ENCODE assay signal across 8 mouse cellular contexts in genomic region chr8:57488312-57488765, GRCm38 (mm10). TPM values are rescaled to one million over a fixed set of nuclear protein-coding genes. Genes with fewer than 3 reads are reported as not detected.
A peak's percentile ranks its signal among the peaks of the same experiment; 100 is the strongest.
DNase-seq lines count a peak whose midpoint lies in the region; ATAC-seq and TF ChIP-seq lines count a peak whose summit lies in the region.

No protein-coding gene starts in this region.

- no peaks in the 10 kb centered on the region for H3K9me3 ChIP-seq in intestine, embryonic 14.5 days (ENCODE audit: control insufficient read depth, low read length)
- no peaks in the 10 kb centered on the region for H3K9me3 ChIP-seq in limb, embryonic 11.5 days (ENCODE audit: control insufficient read depth, low read length)
- no peaks in the 10 kb centered on the region for H3K9me3 ChIP-seq in midbrain, embryonic 12.5 days

- peak overlapping the region; percentile 44 for H3K4me3 ChIP-seq in cortical plate, adult 2 months (ENCODE audit: insufficient read depth, low read length)
- peak overlapping the region; percentile 90 for H3K4me3 ChIP-seq in intestine, embryonic 14.5 days (ENCODE audit: low read depth, low read length)
- H3K4me3 ChIP-seq in limb, embryonic 11.5 days (ENCODE audit: low read depth, low read length) = peak overlapping the region; percentile 95
- peak overlapping the region; percentile 98 for H3K4me3 ChIP-seq in midbrain, embryonic 12.5 days
- peak overlapping the region; percentile 65 for H3K4me3 ChIP-seq in spleen, adult 2 months (ENCODE audit: extremely low read depth, insufficient read depth, insufficient read length)

- peak overlapping the region; percentile 89 for H3K4me2 ChIP-seq in intestine, embryonic 14.5 days (ENCODE audit: low read length)
- H3K4me2 ChIP-seq in limb, embryonic 11.5 days (ENCODE audit: low read depth, severe bottlenecking) = peak overlapping the region; percentile 70
- peak overlapping the region; percentile 78 for H3K4me2 ChIP-seq in midbrain, embryonic 12.5 days (replicated peaks)

- DNase-seq in ovary, postnatal 36 days (ENCODE audit: low spot score) = peak; percentile 57
- no peak for DNase-seq in ovary, postnatal 14 days (ENCODE audit: low spot score)
- DNase-seq in gastrocnemius, postnatal 14 days = peak; percentile 47
- peak; percentile 79 for DNase-seq in intestine, embryonic 14.5 days (ENCODE audit: low spot score)
- peak; percentile 71 for DNase-seq in limb, embryonic 11.5 days (ENCODE audit: low spot score)
- DNase-seq in spleen, adult 2 months (ENCODE audit: low read depth in 1 of 2, low spot score in 2 of 2) = peak; percentile 65 to 68

- H3K4me1 ChIP-seq in cortical plate, adult 2 months (ENCODE audit: control insufficient read depth, insufficient read depth, low read length) = no peaks in the 10 kb centered on the region; the same call in 1 of the 2 replicates
- H3K4me1 ChIP-seq in intestine, embryonic 14.5 days (replicated peaks; ENCODE audit: control insufficient read depth, insufficient read depth, low read length) = peaks cover 9% of the 10 kb centered on the region
- H3K4me1 ChIP-seq in limb, embryonic 11.5 days (ENCODE audit: control insufficient read depth, insufficient read depth, low read length) = peaks cover 5% of the 10 kb centered on the region; the same call in 1 of the 2 replicates
- peaks cover 14% of the 10 kb centered on the region for H3K4me1 ChIP-seq in midbrain, embryonic 12.5 days
- H3K4me1 ChIP-seq in spleen, adult 2 months (ENCODE audit: control insufficient read depth, insufficient read depth, insufficient read length) = peaks cover 3% of the 10 kb centered on the region; the same call in 1 of the 2 replicates

- 0 out of 2 replicates have a peak, but pooled peaks have one; percentile 8 for TF ChIP-seq POLR2A in cortical plate, adult 2 months (IDR thresholded peaks at IDR 0.05; ENCODE audit: extremely low read depth, insufficient read depth, low read length)
- TF ChIP-seq POLR2A in spleen, adult 2 months (IDR thresholded peaks at IDR 0.05; ENCODE audit: low read depth, low read length) = no peak

- H3K36me3 ChIP-seq in intestine, embryonic 14.5 days (ENCODE audit: control insufficient read depth, insufficient read depth, low read length) = 0 out of 2 replicates have a peak, but pooled peaks cover 3% of the 10 kb centered on the region
- 0 out of 2 replicates have a peak, but pooled peaks cover 2% of the 10 kb centered on the region for H3K36me3 ChIP-seq in limb, embryonic 11.5 days (ENCODE audit: control insufficient read depth, insufficient read depth, low read length)
- H3K36me3 ChIP-seq in midbrain, embryonic 12.5 days = peaks cover 3% of the 10 kb centered on the region; the same call in 1 of the 2 replicates
- no peaks in the 10 kb centered on the region for H3K36me3 ChIP-seq in spleen, adult 2 months (ENCODE audit: control insufficient read depth, insufficient read depth, low read length)

- TF ChIP-seq CTCF in cortical plate, adult 2 months (IDR thresholded peaks at IDR 0.05; ENCODE audit: extremely low read depth, insufficient read depth, low read length) = no peak
- no peak for TF ChIP-seq CTCF in spleen, adult 2 months (IDR thresholded peaks at IDR 0.05; ENCODE audit: extremely low read depth, insufficient read depth, insufficient read length, insufficient replicate concordance)

- ATAC-seq in intestine, embryonic 14.5 days (replicated peaks; ENCODE audit: low FRiP score, low TSS enrichment, low read depth) = peak; percentile 29
- peak; percentile 28; the same call in 1 of the 2 replicates for ATAC-seq in limb, embryonic 11.5 days (ENCODE audit: insufficient number of reproducible peaks, low FRiP score, low TSS enrichment, low read depth)
- peak; percentile 42 for ATAC-seq in midbrain, embryonic 12.5 days (ENCODE audit: low FRiP score, low read depth)

- intact Hi-C loops in gastrocnemius, postnatal 14 days (cut with DNase I; ENCODE audit: low total_unique reads) = no loop called here

- under 1% methylated on average over 25 of the region's 25 CpGs for WGBS in intestine, embryonic 14.5 days
- under 1% methylated on average over 25 of the region's 25 CpGs for WGBS in limb, embryonic 11.5 days
- 0% methylated on average over 19 of the region's 25 CpGs for WGBS in midbrain, embryonic 12.5 days
- WGBS in spleen, adult 2 months = under 1% methylated on average over 25 of the region's 25 CpGs

- peak overlapping the region; percentile 65 for H3K9ac ChIP-seq in intestine, embryonic 14.5 days (ENCODE audit: low read length)
- H3K9ac ChIP-seq in limb, embryonic 11.5 days (ENCODE audit: low read length) = peak overlapping the region; percentile 43; the same call in 1 of the 2 replicates
- peak overlapping the region; percentile 60 for H3K9ac ChIP-seq in midbrain, embryonic 12.5 days (replicated peaks)

- no peaks in the 10 kb centered on the region for H3K27me3 ChIP-seq in intestine, embryonic 14.5 days (replicated peaks; ENCODE audit: control insufficient read depth, insufficient read depth, low read length)
- no peaks in the 10 kb centered on the region for H3K27me3 ChIP-seq in limb, embryonic 11.5 days (ENCODE audit: control insufficient read depth, insufficient read depth, low read length)
- no peaks in the 10 kb centered on the region for H3K27me3 ChIP-seq in midbrain, embryonic 12.5 days
- H3K27me3 ChIP-seq in spleen, adult 2 months (ENCODE audit: control insufficient read depth, insufficient read depth, low read length) = no peaks in the 10 kb centered on the region

- H3K27ac ChIP-seq in cortical plate, adult 2 months (ENCODE audit: insufficient read depth, low read length) = no peak overlapping the region
- H3K27ac ChIP-seq in intestine, embryonic 14.5 days (ENCODE audit: low read depth) = peak overlapping the region; percentile 89
- H3K27ac ChIP-seq in limb, embryonic 11.5 days (replicated peaks; ENCODE audit: low read depth, low read length) = peak overlapping the region; percentile 68; the same call in 1 of the 2 replicates
- peak overlapping the region; percentile 99 for H3K27ac ChIP-seq in midbrain, embryonic 12.5 days (replicated peaks)
- H3K27ac ChIP-seq in spleen, adult 2 months (ENCODE audit: insufficient read depth, low read length) = peak overlapping the region; percentile 54

RNA-seq across cellular contexts. Expression of gene Sap30, which starts 0.7 kb away (rescaled TPM):
- polyA plus RNA-seq in cortical plate, adult 2 months (2012; rRNA removed) = 7.7 and 8.4 TPM in 2 replicates
- 10 to 100 TPM; 16.7 to 26.8 TPM for total RNA-seq in gastrocnemius, postnatal 14 days (2021)
- 36.6 and 39.7 TPM in 2 replicates for polyA plus RNA-seq in intestine, embryonic 14.5 days (2014; fragmentation: Nextera tagmentation; extraction: Ambion mirVana)
- 93.7 and 97.7 TPM in 2 replicates for polyA plus RNA-seq in limb, embryonic 11.5 days (2014; fragmentation: Nextera tagmentation; extraction: Ambion mirVana)
- polyA plus RNA-seq in midbrain, embryonic 12.5 days (2016; fragmentation: Nextera tagmentation; extraction: Ambion mirVana) = 115 and 116 TPM in 2 replicates
- polyA plus RNA-seq in spleen, adult 2 months (2012; rRNA removed) = 7.0 and 15.4 TPM in 2 replicates

RNA-seq across cellular contexts. Expression of gene Hmgb2, which starts 23.4 kb away (rescaled TPM):
- 6.3 and 6.5 TPM in 2 replicates for polyA plus RNA-seq in cortical plate, adult 2 months (2012; rRNA removed)
- total RNA-seq in gastrocnemius, postnatal 14 days (2021) = 10 to 100 TPM; 19.2 to 21.8 TPM
- 340 and 378 TPM in 2 replicates for polyA plus RNA-seq in intestine, embryonic 14.5 days (2014; fragmentation: Nextera tagmentation; extraction: Ambion mirVana)
- 597 and 671 TPM in 2 replicates for polyA plus RNA-seq in limb, embryonic 11.5 days (2014; fragmentation: Nextera tagmentation; extraction: Ambion mirVana)
- 531 and 557 TPM in 2 replicates for polyA plus RNA-seq in midbrain, embryonic 12.5 days (2016; fragmentation: Nextera tagmentation; extraction: Ambion mirVana)
- 14.5 and 14.8 TPM in 2 replicates for polyA plus RNA-seq in spleen, adult 2 months (2012; rRNA removed)

RNA-seq across cellular contexts. Expression of gene Scrg1, which starts 32.6 kb away (rescaled TPM):
- polyA plus RNA-seq in cortical plate, adult 2 months (2012; rRNA removed) = 107 and 112 TPM in 2 replicates
- total RNA-seq in gastrocnemius, postnatal 14 days (2021) = not detected
- polyA plus RNA-seq in intestine, embryonic 14.5 days (2014; fragmentation: Nextera tagmentation; extraction: Ambion mirVana) = 0.27 and 0.54 TPM in 2 replicates
- polyA plus RNA-seq in limb, embryonic 11.5 days (2014; fragmentation: Nextera tagmentation; extraction: Ambion mirVana) = 1.1 and 1.4 TPM in 2 replicates
- polyA plus RNA-seq in midbrain, embryonic 12.5 days (2016; fragmentation: Nextera tagmentation; extraction: Ambion mirVana) = 0.69 TPM in 1 of 2 replicates, not detected in the other
- 0.14 and 0.16 TPM in 2 replicates for polyA plus RNA-seq in spleen, adult 2 months (2012; rRNA removed)

Comparison
In these comparisons a context has a peak if more than half of its experiments do, and no peak if none do; other contexts are left out.
1. H3K4me3 ChIP-seq: peak in every context shown above with its lines; median percentile 98 in midbrain, embryonic 12.5 days; 95 in limb, embryonic 11.5 days; 90 in intestine, embryonic 14.5 days; 65 in spleen, adult 2 months; 44 in cortical plate, adult 2 months.
2. RNA of gene Hmgb2, which starts 23.4 kb away (polyA plus RNA-seq): 597 to 671 TPM in limb, embryonic 11.5 days, 531 to 557 TPM in midbrain, embryonic 12.5 days and 340 to 378 TPM in intestine, embryonic 14.5 days; 14.5 to 14.8 TPM in spleen, adult 2 months and 6.3 to 6.5 TPM in cortical plate, adult 2 months; every median in the first group is over 10 times any median in the second.
3. RNA of gene Scrg1, which starts 32.6 kb away (polyA plus RNA-seq): 107 to 112 TPM in cortical plate, adult 2 months; 1.1 to 1.4 TPM in limb, embryonic 11.5 days, 0.27 to 0.54 TPM in intestine, embryonic 14.5 days, 0.69 TPM in midbrain, embryonic 12.5 days and 0.14 to 0.16 TPM in spleen, adult 2 months; every median in the first group is over 10 times any median in the second.
4. Peak in every context shown above with its lines, with median percentiles within 50 percentile points of each other: ATAC-seq, H3K4me2 ChIP-seq and H3K9ac ChIP-seq.